Mouse (Mus musculus) neural tube, embryonic 12.5 days (tissue): Measurements from ENCODE around the gene Camta1. TPM values are rescaled to one million over a fixed set of nuclear protein-coding genes. Genes with fewer than 3 reads are reported as not detected.

Experiments
- ATAC-seq: fragments of 200-750 bp; cut with Nextera tagmentation; 2 replicates; pipeline ENCODE4 v1.8.0; 2017; ENCODE audit warnings: low read depth, mild to moderate bottlenecking, moderate TSS enrichment, moderate library complexity; ENCODE audit not compliant: low FRiP score
- H3K27ac ChIP-seq: fragments of 300-500 bp; sonication (generic); 2 replicates; pipeline ENCODE4 v1.5.1; 2016
- H3K27me3 ChIP-seq: fragments of 300-500 bp; sonication (generic); replicated peaks from 2 replicates; pipeline ENCODE4 v1.6.1; 2016; ENCODE audit warnings: mild to moderate bottlenecking
- H3K36me3 ChIP-seq: fragments of 300-500 bp; sonication (generic); 2 replicates; pipeline ENCODE4 v1.6.1; 2016; ENCODE audit warnings: mild to moderate bottlenecking
- H3K4me1 ChIP-seq: fragments of 300-500 bp; sonication (generic); 2 replicates; pipeline ENCODE4 v1.6.1; 2016
- H3K4me2 ChIP-seq: fragments of 300-500 bp; sonication (generic); replicated peaks from 2 replicates; pipeline ENCODE4 v1.6.1; 2016; ENCODE audit warnings: mild to moderate bottlenecking
- H3K4me3 ChIP-seq: fragments of 300-500 bp; sonication (generic); 2 replicates; pipeline ENCODE4 v1.5.1; 2016
- H3K9ac ChIP-seq: fragments of 300-500 bp; sonication (generic); 2 replicates; pipeline ENCODE4 v1.6.1; 2016; ENCODE audit warnings: mild to moderate bottlenecking
- H3K9me3 ChIP-seq: fragments of 300-500 bp; sonication (generic); 2 replicates; pipeline ENCODE4 v1.6.1; 2016; ENCODE audit warnings: mild to moderate bottlenecking
- WGBS: fragments of 180-500 bp; shearing (Covaris S2); methylation state at CpG from one replicate; pipeline ENCODE4 v1.1.7; 2016; 5-methylcytosine and 5-hydroxymethylcytosine counted together
- polyA plus RNA-seq: library from polyadenylated mRNA; unstranded; fragments of >200 nt; fragmentation: Nextera tagmentation; extraction: Ambion mirVana; gene quantifications from 2 replicates; pipeline ENCODE4 v1.2.1, GENCODE M21; 2016

Gene Camta1
- polyA plus RNA-seq, 1 experiment from 2014 or later = 164 TPM

- no peak overlapping the region for H3K9ac ChIP-seq
- H3K4me3 ChIP-seq = no peak overlapping the region
- H3K4me1 ChIP-seq = peaks cover 26% of the 10 kb centered on the region
- WGBS = 27% methylated on average over 11 of the region's 11 CpGs
- no peak overlapping the region for H3K4me2 ChIP-seq
- peak; percentile 25; the same call in 1 of the 2 replicates for ATAC-seq
- H3K9me3 ChIP-seq = no peaks in the 10 kb centered on the region
- H3K27ac ChIP-seq = no peak overlapping the region
- no peaks in the 10 kb centered on the region for H3K27me3 ChIP-seq
- no peaks in the 10 kb centered on the region for H3K36me3 ChIP-seq
Measured at GRCm38 (mm10) chr4:151516998-151517799, 344.5 kb downstream of the Camta1 start.

GRCm38 (mm10) chr4:151515316-151515715 lies 346.4 kb downstream of the Camta1 start:
- Histone ChIP-seq H3K9ac (no peak overlapping the region), H3K36me3 (no peaks in the 10 kb centered on the region), H3K27me3 (no peaks in the 10 kb centered on the region), H3K27ac (no peak overlapping the region), H3K4me1 (peaks cover 23% of the 10 kb centered on the region), H3K4me2 (no peak overlapping the region), H3K4me3 (no peak overlapping the region), H3K9me3 (no peaks in the 10 kb centered on the region)
- ATAC-seq = no peak
- WGBS = 87% methylated on average over 5 of the region's 5 CpGs

- no peaks in the 10 kb centered on the region for H3K9me3 ChIP-seq
- H3K27ac ChIP-seq = no peak overlapping the region
- no peaks in the 10 kb centered on the region for H3K36me3 ChIP-seq
- WGBS = 86% methylated on average over 4 of the region's 4 CpGs
- ATAC-seq = no peak
- no peaks in the 10 kb centered on the region for H3K4me1 ChIP-seq
- no peak overlapping the region for H3K9ac ChIP-seq
- no peaks in the 10 kb centered on the region for H3K27me3 ChIP-seq
- H3K4me2 ChIP-seq = no peak overlapping the region
- no peak overlapping the region for H3K4me3 ChIP-seq
Measured at GRCm38 (mm10) chr4:151511092-151511491, 350.6 kb downstream of the Camta1 start.

GRCm38 (mm10) chr4:151510417-151510816 lies 351.3 kb downstream of the Camta1 start:
- Histone ChIP-seq H3K27ac (no peak overlapping the region), H3K9ac (no peak overlapping the region), H3K4me3 (no peak overlapping the region), H3K36me3 (no peaks in the 10 kb centered on the region), H3K4me2 (no peak overlapping the region), H3K27me3 (no peaks in the 10 kb centered on the region), H3K9me3 (no peaks in the 10 kb centered on the region), H3K4me1 (0 out of 2 replicates have a peak, but pooled peaks cover 2% of the 10 kb centered on the region)
- 62% methylated on average over 4 of the region's 4 CpGs for WGBS
- no peak for ATAC-seq

- H3K4me2 ChIP-seq = no peak overlapping the region
- 0 out of 2 replicates have a peak, but pooled peaks cover 2% of the 10 kb centered on the region for H3K4me1 ChIP-seq
- H3K27me3 ChIP-seq = no peaks in the 10 kb centered on the region
- H3K4me3 ChIP-seq = no peak overlapping the region
- no peaks in the 10 kb centered on the region for H3K36me3 ChIP-seq
- no peak overlapping the region for H3K27ac ChIP-seq
- WGBS = 87% methylated on average over 6 of the region's 6 CpGs
- H3K9me3 ChIP-seq = peaks cover 6% of the 10 kb centered on the region; the same call in 1 of the 2 replicates
- ATAC-seq = no peak
- no peak overlapping the region for H3K9ac ChIP-seq
Measured at GRCm38 (mm10) chr4:151506701-151507100, 355.0 kb downstream of the Camta1 start.

GRCm38 (mm10) chr4:151498481-151499276 lies 363.0 kb downstream of the Camta1 start:
- 83% methylated on average over 5 of the region's 5 CpGs for WGBS
- Histone ChIP-seq H3K4me3 (no peak overlapping the region), H3K36me3 (no peaks in the 10 kb centered on the region), H3K9ac (no peak overlapping the region), H3K27ac (no peak overlapping the region), H3K27me3 (no peaks in the 10 kb centered on the region), H3K4me2 (no peak overlapping the region), H3K9me3 (peaks cover 14% of the 10 kb centered on the region), H3K4me1 (no peaks in the 10 kb centered on the region; the same call in 1 of the 2 replicates)
- no peak for ATAC-seq

- H3K27ac ChIP-seq = no peak overlapping the region
- no peaks in the 10 kb centered on the region for H3K27me3 ChIP-seq
- no peaks in the 10 kb centered on the region for H3K36me3 ChIP-seq
- H3K9ac ChIP-seq = no peak overlapping the region
- 93% methylated on average over 5 of the region's 5 CpGs for WGBS
- no peak overlapping the region for H3K4me2 ChIP-seq
- no peaks in the 10 kb centered on the region; the same call in 1 of the 2 replicates for H3K4me1 ChIP-seq
- no peak for ATAC-seq
- H3K4me3 ChIP-seq = no peak overlapping the region
- H3K9me3 ChIP-seq = peaks cover 10% of the 10 kb centered on the region
Measured at GRCm38 (mm10) chr4:151496581-151496980, 365.1 kb downstream of the Camta1 start.

- Histone ChIP-seq H3K36me3 (no peaks in the 10 kb centered on the region), H3K27me3 (no peaks in the 10 kb centered on the region), H3K4me2 (no peak overlapping the region), H3K27ac (no peak overlapping the region), H3K4me1 (no peaks in the 10 kb centered on the region; the same call in 1 of the 2 replicates), H3K9me3 (peaks cover 10% of the 10 kb centered on the region), H3K4me3 (no peak overlapping the region), H3K9ac (no peak overlapping the region)
- 51% methylated on average over 11 of the region's 11 CpGs for WGBS
- no peak for ATAC-seq
Measured at GRCm38 (mm10) chr4:151495276-151495882, 366.3 kb downstream of the Camta1 start.

- H3K4me1 ChIP-seq = no peaks in the 10 kb centered on the region; the same call in 1 of the 2 replicates
- H3K36me3 ChIP-seq = no peaks in the 10 kb centered on the region
- no peak for ATAC-seq
- WGBS = 81% methylated on average over 10 of the region's 10 CpGs
- no peaks in the 10 kb centered on the region for H3K27me3 ChIP-seq
- H3K27ac ChIP-seq = no peak overlapping the region
- no peak overlapping the region for H3K4me3 ChIP-seq
- no peaks in the 10 kb centered on the region for H3K9me3 ChIP-seq
- no peak overlapping the region for H3K9ac ChIP-seq
- H3K4me2 ChIP-seq = no peak overlapping the region
Measured at GRCm38 (mm10) chr4:151492786-151493185, 368.9 kb downstream of the Camta1 start.

- H3K4me2 ChIP-seq = no peak overlapping the region
- no peak for ATAC-seq
- H3K27ac ChIP-seq = no peak overlapping the region
Measured at GRCm38 (mm10) chr4:151483977-151484313, 377.7 kb downstream of the Camta1 start.

GRCm38 (mm10) chr4:151483299-151483976 lies 378.2 kb downstream of the Camta1 start:
- Histone ChIP-seq H3K9me3 (peaks cover 6% of the 10 kb centered on the region; the same call in 1 of the 2 replicates), H3K4me1 (0 out of 2 replicates have a peak, but pooled peaks cover 4% of the 10 kb centered on the region), H3K27ac (no peak overlapping the region), H3K4me3 (no peak overlapping the region), H3K27me3 (0 out of 2 replicates have a peak, but pooled peaks cover 4% of the 10 kb centered on the region), H3K9ac (no peak overlapping the region), H3K4me2 (no peak overlapping the region), H3K36me3 (no peaks in the 10 kb centered on the region)
- 15% methylated on average over 21 of the region's 21 CpGs for WGBS
- ATAC-seq = 0 out of 2 replicates have a peak, but pooled peaks have one; percentile 21

More at GRCm38 (mm10) chr4:151483977-151484313, 377.7 kb downstream of the Camta1 start:
- WGBS = 60% methylated on average over 8 of the region's 8 CpGs
- H3K4me1 ChIP-seq = 0 out of 2 replicates have a peak, but pooled peaks cover 4% of the 10 kb centered on the region
- 0 out of 2 replicates have a peak, but pooled peaks cover 4% of the 10 kb centered on the region for H3K27me3 ChIP-seq
- no peak overlapping the region for H3K9ac ChIP-seq
- H3K4me3 ChIP-seq = no peak overlapping the region
- H3K9me3 ChIP-seq = peaks cover 6% of the 10 kb centered on the region; the same call in 1 of the 2 replicates
- no peaks in the 10 kb centered on the region for H3K36me3 ChIP-seq
